Comparison of ENCODE assay signal across 39 mouse cellular contexts in the genomic region with DNA sequence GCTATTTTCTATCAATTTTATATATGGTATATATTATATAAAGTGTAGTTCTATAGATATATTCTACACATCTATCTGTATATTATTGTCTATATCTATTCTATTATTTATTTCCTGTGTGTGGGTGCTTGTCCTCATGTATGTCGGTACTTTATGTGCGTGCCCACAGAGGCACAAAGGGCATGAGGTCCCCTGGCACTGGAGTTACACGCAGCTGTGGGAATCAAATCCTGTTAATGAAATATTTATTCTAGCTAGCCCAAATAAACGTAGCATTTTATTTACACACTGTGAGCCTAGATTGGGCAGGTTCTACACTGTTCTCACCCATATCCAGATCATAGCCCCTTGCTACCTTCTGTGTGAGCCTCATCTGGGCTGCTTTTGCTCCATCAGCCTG. TPM values are rescaled to one million over a fixed set of nuclear protein-coding genes. Genes with fewer than 3 reads are reported as not detected.
"Had no signal": no experiment of that assay in that cellular context is flagged by ENCODE, and none has a peak within 500 bp of the region (broad histone marks: within the 10 kb centered on the region; RNA-seq: fewer than 3 reads in every experiment).

No protein-coding gene starts in this region.

- ATAC-seq: hindbrain, embryonic 16.5 days; hindbrain, postnatal 0 days; inflammation-experienced regulatory T-cells, adult 6 months; intestine, embryonic 15.5 days; intestine, embryonic 16.5 days; intestine, postnatal 0 days had no signal

- H3K4me2 ChIP-seq: heart, embryonic 12.5 days; heart, embryonic 13.5 days; heart, embryonic 15.5 days; hindbrain, embryonic 12.5 days; hindbrain, embryonic 13.5 days; hindbrain, embryonic 14.5 days; hindbrain, embryonic 15.5 days; intestine, embryonic 15.5 days; kidney, embryonic 15.5 days had no signal

- H3K9ac ChIP-seq: heart, embryonic 12.5 days; heart, embryonic 13.5 days; heart, embryonic 15.5 days; hindbrain, embryonic 12.5 days; hindbrain, embryonic 13.5 days; hindbrain, embryonic 14.5 days; hindbrain, embryonic 15.5 days; intestine, embryonic 15.5 days; kidney, embryonic 15.5 days had no signal

- H3K4me3 ChIP-seq: heart, embryonic 10.5 days; heart, embryonic 12.5 days; heart, embryonic 13.5 days; heart, embryonic 15.5 days; hindbrain, embryonic 10.5 days; hindbrain, embryonic 12.5 days; hindbrain, embryonic 13.5 days; hindbrain, embryonic 15.5 days; intestine, embryonic 15.5 days; kidney, embryonic 15.5 days; layer of hippocampus, adult 2 months; left cerebral cortex, adult 2 months had no signal

- H3K9me3 ChIP-seq: heart, embryonic 10.5 days; heart, embryonic 12.5 days; heart, embryonic 13.5 days; heart, embryonic 15.5 days; hindbrain, embryonic 10.5 days; hindbrain, embryonic 12.5 days; hindbrain, embryonic 13.5 days; hindbrain, embryonic 15.5 days; intestine, embryonic 15.5 days; kidney, embryonic 15.5 days had no signal

- DNase-seq: heart, postnatal 10 days; heart, postnatal 14 days; heart, postnatal 36 days; heart, postnatal 4 days; kidney, adult 11 months; kidney, adult 18-20 months; kidney, adult 2 months; kidney, adult 8-10 months; kidney, adult 9 months; kidney, postnatal 10 days; kidney, postnatal 14 days; kidney, postnatal 25 days; kidney, postnatal 36 days; kidney, postnatal 4 days; layer of hippocampus, adult 9-11 months; layer of hippocampus, postnatal 36 days had no signal

- H3K27ac ChIP-seq: heart, embryonic 10.5 days; heart, embryonic 13.5 days; heart, embryonic 15.5 days; hindbrain, embryonic 10.5 days; hindbrain, embryonic 12.5 days; hindbrain, embryonic 13.5 days; hindbrain, embryonic 14.5 days; hindbrain, embryonic 15.5 days; hindbrain, postnatal 0 days; intestine, embryonic 15.5 days; kidney, embryonic 15.5 days; kidney, postnatal 0 days; layer of hippocampus, adult 2 months; left cerebral cortex, adult 2 months had no signal

- H3K4me1 ChIP-seq: heart, embryonic 10.5 days; heart, embryonic 13.5 days; heart, embryonic 15.5 days; hindbrain, embryonic 10.5 days; hindbrain, embryonic 12.5 days; hindbrain, embryonic 13.5 days; hindbrain, embryonic 15.5 days; intestine, embryonic 15.5 days; kidney, embryonic 15.5 days had no signal

- H3K27me3 ChIP-seq: heart, embryonic 12.5 days; heart, embryonic 13.5 days; heart, embryonic 15.5 days; hindbrain, embryonic 12.5 days; hindbrain, embryonic 13.5 days; hindbrain, embryonic 15.5 days; intestine, embryonic 15.5 days; kidney, embryonic 15.5 days had no signal

RNA-seq across cellular contexts. Expression of a gene that starts 18.0 kb away (rescaled TPM):
- polyA plus RNA-seq: heart, embryonic 13.5 days; heart, embryonic 14.5 days; heart, embryonic 15.5 days; heart, postnatal 0 days; hindbrain, embryonic 13.5 days; hindbrain, embryonic 14.5 days; hindbrain, embryonic 15.5 days; hindbrain, postnatal 0 days; inflammation-experienced regulatory T-cells, adult 6 months; intestine, embryonic 14.5 days; intestine, postnatal 0 days; large intestine, adult 2 months had no signal
